Mouse (Mus musculus) heart, adult 2 months (tissue): ENCODE measurements around the gene Krt8. TPM values are rescaled to one million over a fixed set of nuclear protein-coding genes. Genes with fewer than 3 reads are reported as not detected.

ENCODE experiments used
- DNase-seq, 2 experiments: peaks; one replicate each; pipeline ENCODE4 v3.0.0; 2021
- H3K27ac ChIP-seq: fragments of 200-600 bp; 2 replicates; pipeline ENCODE4 v1.8.1; 2022
- H3K27me3 ChIP-seq: fragments of 200-500 bp; 2 replicates; pipeline ENCODE4 v1.6.1; 2012; ENCODE audit warnings: mild to moderate bottlenecking, low read length, inconsistent platforms, mixed read lengths; ENCODE audit not compliant: control insufficient read depth, insufficient read depth
- H3K36me3 ChIP-seq: fragments of 200-500 bp; 2 replicates; pipeline ENCODE4 v1.6.1; 2012; ENCODE audit warnings: low read length, inconsistent platforms; ENCODE audit not compliant: control insufficient read depth, insufficient read depth
- H3K4me1 ChIP-seq: fragments of 200-500 bp; 2 replicates; pipeline ENCODE4 v1.6.1; 2011; ENCODE audit warnings: low read length; ENCODE audit not compliant: control insufficient read depth, insufficient read depth
- H3K4me3 ChIP-seq: fragments of 200-600 bp; 2 replicates; pipeline ENCODE4 v1.8.1; 2022
- H3K79me2 ChIP-seq: fragments of 200-500 bp; replicated peaks from 2 replicates; pipeline ENCODE4 v1.6.1; 2012; ENCODE audit warnings: mild to moderate bottlenecking, inconsistent platforms, low read length, moderate library complexity, mixed read lengths; ENCODE audit not compliant: control insufficient read depth, insufficient read depth
- H3K9ac ChIP-seq: fragments of 200-500 bp; 2 replicates; pipeline ENCODE4 v1.6.1; 2012; ENCODE audit warnings: low read depth, mild to moderate bottlenecking, control low read depth, inconsistent platforms, low read length, mixed read lengths
- CTCF ChIP-seq: fragments of 200-600 bp; IDR thresholded peaks from 2 replicates; pipeline ENCODE4 v1.8.1; 2022; ENCODE audit warnings: antibody characterized with exemption, mild to moderate bottlenecking, moderate library complexity
- EP300 ChIP-seq: fragments of 200-500 bp; IDR thresholded peaks from 2 replicates; pipeline ENCODE4 v1.6.1; 2011; ENCODE audit warnings: low read depth, low read length, control low read depth; ENCODE audit not compliant: insufficient read depth
- POLR2A ChIP-seq: fragments of 200-500 bp; IDR thresholded peaks from 2 replicates; pipeline ENCODE4 v1.6.1; 2011; ENCODE audit warnings: mild to moderate bottlenecking, low read depth, low read length, control low read depth; ENCODE audit not compliant: insufficient read depth
- WGBS: fragments of 180-500 bp; shearing (Covaris S2); methylation state at CpG from one replicate; pipeline ENCODE4 v1.1.7; 2018; 5-methylcytosine and 5-hydroxymethylcytosine counted together
- intact Hi-C: fragments of 180-260 bp; cut with DNase I; formaldehyde crosslinking; loops from one replicate; pipeline ENCODE4 v1.15.1; 2025
- polyA plus RNA-seq: library from polyadenylated mRNA; depleted of rRNA; stranded (reverse); fragments of >200 nt; gene quantifications from 2 replicates; pipeline ENCODE4 v1.2.3, GENCODE M21; 2012
- total RNA-seq, 2 experiments: library from RNA; stranded (reverse); gene quantifications; 2 replicates each; pipeline ENCODE4 v1.2.3; 2021

Gene Krt8
- total and polyA plus RNA-seq, 3 experiments = 1.7 to 9.8 (median 1.7) TPM

- WGBS = under 1% methylated on average over 10 of the region's 10 CpGs
- no peaks in the 10 kb centered on the region for H3K79me2 ChIP-seq
- H3K4me3 ChIP-seq = no peak overlapping the region
- peak; percentile 78 to 89 for DNase-seq
- no peaks in the 10 kb centered on the region for H3K27me3 ChIP-seq
- H3K27ac ChIP-seq = no peak overlapping the region
- no peaks in the 10 kb centered on the region for H3K36me3 ChIP-seq
- H3K9ac ChIP-seq = no peak overlapping the region
- intact Hi-C loops = loop anchor here (1.0 to 10.0 kb wide), 3 partner anchors 77 to 237 kb away; no protein-coding TSS in a partner anchor
- peaks cover 3% of the 10 kb centered on the region; the same call in 1 of the 2 replicates for H3K4me1 ChIP-seq
- TF ChIP-seq CTCF = peak; percentile 95
- TF ChIP-seq POLR2A = no peak
- TF ChIP-seq EP300 = peak; percentile 84; the same call in 1 of the 2 replicates
Observed at GRCm38 (mm10) chr15:101988119-101988518, 16.2 kb downstream of the Krt8 start.

GRCm38 (mm10) chr15:101984746-101985145, 19.5 kb downstream of the Krt8 start:
- no peaks in the 10 kb centered on the region for H3K27me3 ChIP-seq
- no peaks in the 10 kb centered on the region for H3K36me3 ChIP-seq
- no peak overlapping the region for H3K9ac ChIP-seq
- DNase-seq = no peak
- WGBS = 11% methylated on average over 6 of the region's 6 CpGs
- H3K27ac ChIP-seq = peak overlapping the region; percentile 18
- intact Hi-C loops = loop anchor here (1.0 to 10.0 kb wide), 3 partner anchors 11 to 240 kb away; no protein-coding TSS in a partner anchor
- H3K79me2 ChIP-seq = no peaks in the 10 kb centered on the region
- TF ChIP-seq EP300 (no peak), POLR2A (no peak), CTCF (no peak)
- no peak overlapping the region for H3K4me3 ChIP-seq
- H3K4me1 ChIP-seq = peaks cover 3% of the 10 kb centered on the region; the same call in 1 of the 2 replicates

- 3% methylated on average over 15 of the region's 15 CpGs for WGBS
- peak; percentile 74 for TF ChIP-seq POLR2A
- TF ChIP-seq EP300 = peak; percentile 96
- peak; percentile 67 for TF ChIP-seq CTCF
Observed at GRCm38 (mm10) chr15:101983949-101984601, 20.2 kb downstream of the Krt8 start.

GRCm38 (mm10) chr15:101983315-101983948, 20.9 kb downstream of the Krt8 start:
- peak overlapping the region; percentile 80 for H3K27ac ChIP-seq
- H3K79me2 ChIP-seq = no peaks in the 10 kb centered on the region
- H3K36me3 ChIP-seq = no peaks in the 10 kb centered on the region
- no peak overlapping the region for H3K4me3 ChIP-seq
- TF ChIP-seq CTCF = no peak
- TF ChIP-seq POLR2A = no peak
- TF ChIP-seq EP300 = no peak
- intact Hi-C loops = loop anchor here (10.0 kb wide), 1 partner anchor 241 kb away; no protein-coding TSS in a partner anchor
- H3K9ac ChIP-seq = no peak overlapping the region
- 71% methylated on average over 13 of the region's 13 CpGs for WGBS
- H3K27me3 ChIP-seq = no peaks in the 10 kb centered on the region
- DNase-seq = peak in 1 of 2 experiments; percentile 30
- peaks cover 3% of the 10 kb centered on the region; the same call in 1 of the 2 replicates for H3K4me1 ChIP-seq

More at GRCm38 (mm10) chr15:101983949-101984601, 20.2 kb downstream of the Krt8 start:
- H3K27me3 ChIP-seq = no peaks in the 10 kb centered on the region
- DNase-seq = peak; percentile 88 to 92
- H3K79me2 ChIP-seq = no peaks in the 10 kb centered on the region
- intact Hi-C loops = loop anchor here (1.0 to 10.0 kb wide), 3 partner anchors 11 to 241 kb away; no protein-coding TSS in a partner anchor
- peak overlapping the region; percentile 28; the same call in 1 of the 2 replicates for H3K4me3 ChIP-seq
- peaks cover 3% of the 10 kb centered on the region; the same call in 1 of the 2 replicates for H3K4me1 ChIP-seq
- H3K27ac ChIP-seq = peak overlapping the region; percentile 80
- no peaks in the 10 kb centered on the region for H3K36me3 ChIP-seq
- peak overlapping the region; percentile 11; the same call in 1 of the 2 replicates for H3K9ac ChIP-seq

GRCm38 (mm10) chr15:101980849-101981248, 23.4 kb downstream of the Krt8 start:
- Histone ChIP-seq H3K4me3 (no peak overlapping the region), H3K36me3 (no peaks in the 10 kb centered on the region; the same call in 1 of the 2 replicates), H3K79me2 (no peaks in the 10 kb centered on the region), H3K4me1 (peaks cover 14% of the 10 kb centered on the region), H3K27ac (no peak overlapping the region), H3K27me3 (no peaks in the 10 kb centered on the region), H3K9ac (no peak overlapping the region)
- WGBS = 47% methylated on average over 6 of the region's 6 CpGs
- no peak for TF ChIP-seq EP300
- no peak for TF ChIP-seq POLR2A
- no peak for TF ChIP-seq CTCF
- intact Hi-C loops = loop anchor here (10.0 kb wide), 1 partner anchor 244 kb away; no protein-coding TSS in a partner anchor
- peak; percentile 30 to 31 for DNase-seq
